ENCODE assay signal across 11 mouse cellular contexts in the genomic region with DNA sequence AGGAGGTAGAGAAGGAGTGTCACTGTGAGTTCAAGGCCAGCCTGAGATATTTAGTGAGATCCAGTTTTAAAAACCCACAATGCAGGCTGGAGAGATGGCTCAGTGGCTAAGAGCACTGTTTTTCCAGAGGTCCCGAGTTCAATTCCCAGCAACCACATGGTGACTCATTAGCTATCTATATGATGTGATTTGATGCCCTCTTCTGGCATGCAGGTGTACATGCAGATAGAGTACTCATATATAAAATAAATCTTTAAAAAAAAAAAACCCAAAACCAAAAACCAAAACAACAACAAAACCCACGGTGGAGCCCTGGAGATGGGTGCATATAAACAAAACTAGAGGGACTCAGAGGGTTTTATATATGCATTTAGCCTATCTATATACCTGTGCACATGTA. TPM values are rescaled to one million over a fixed set of nuclear protein-coding genes. Genes with fewer than 3 reads are reported as not detected.
A peak's percentile ranks its signal among the peaks of the same experiment; 100 is the strongest.
DNase-seq lines count a peak whose midpoint lies in the region; ATAC-seq and TF ChIP-seq lines count a peak whose summit lies in the region.
"Had no signal": no experiment of that assay in that cellular context is flagged by ENCODE, and none has a peak within 500 bp of the region (broad histone marks: within the 10 kb centered on the region; RNA-seq: fewer than 3 reads in every experiment).

No protein-coding gene starts in this region.

- H3K27ac ChIP-seq in forebrain, embryonic 15.5 days (replicated peaks): no peak overlapping the region
- H3K27ac ChIP-seq in forebrain, embryonic 14.5 days (ENCODE audit: low read depth, low read length): no peak overlapping the region
- H3K27ac ChIP-seq in lung, embryonic 14.5 days (ENCODE audit: low read depth): no peak overlapping the region
- no peak overlapping the region for H3K27ac ChIP-seq in hindbrain, embryonic 15.5 days (replicated peaks)
- H3K27ac ChIP-seq in neural tube, embryonic 15.5 days (replicated peaks): no peak overlapping the region
- H3K27ac ChIP-seq: stomach, embryonic 15.5 days had no signal

- H3K27me3 ChIP-seq in forebrain, embryonic 15.5 days: no peaks in the 10 kb centered on the region
- H3K27me3 ChIP-seq in forebrain, embryonic 14.5 days (replicated peaks; ENCODE audit: control insufficient read depth, insufficient read depth, low read length): no peaks in the 10 kb centered on the region
- H3K27me3 ChIP-seq in lung, embryonic 14.5 days (ENCODE audit: insufficient read depth, low read length): no peaks in the 10 kb centered on the region
- no peaks in the 10 kb centered on the region for H3K27me3 ChIP-seq in hindbrain, embryonic 15.5 days
- no peaks in the 10 kb centered on the region for H3K27me3 ChIP-seq in neural tube, embryonic 15.5 days (replicated peaks)
- H3K27me3 ChIP-seq: stomach, embryonic 15.5 days had no signal

- 86% methylated on average over 2 of the region's 2 CpGs for WGBS in forebrain, embryonic 15.5 days
- WGBS in forebrain, embryonic 14.5 days: 87% methylated on average over 2 of the region's 2 CpGs
- 70% methylated on average over 2 of the region's 2 CpGs for WGBS in lung, embryonic 14.5 days
- 84% methylated on average over 2 of the region's 2 CpGs for WGBS in hindbrain, embryonic 15.5 days
- 79% methylated on average over 2 of the region's 2 CpGs for WGBS in neural tube, embryonic 15.5 days

- no peak for ATAC-seq in forebrain, embryonic 15.5 days (replicated peaks)
- ATAC-seq in forebrain, embryonic 14.5 days: no peak
- no peak for ATAC-seq in lung, embryonic 14.5 days (ENCODE audit: insufficient read depth)
- ATAC-seq in hindbrain, embryonic 15.5 days (ENCODE audit: low FRiP score, low read depth): no peak
- ATAC-seq in neural tube, embryonic 15.5 days (ENCODE audit: low FRiP score): no peak

- H3K9me3 ChIP-seq in forebrain, embryonic 15.5 days: no peaks in the 10 kb centered on the region
- no peaks in the 10 kb centered on the region for H3K9me3 ChIP-seq in forebrain, embryonic 14.5 days (replicated peaks; ENCODE audit: control insufficient read depth, low read length)
- no peaks in the 10 kb centered on the region for H3K9me3 ChIP-seq in lung, embryonic 14.5 days (ENCODE audit: low read depth, low read length)
- no peaks in the 10 kb centered on the region for H3K9me3 ChIP-seq in hindbrain, embryonic 15.5 days
- H3K9me3 ChIP-seq in neural tube, embryonic 15.5 days (replicated peaks): no peaks in the 10 kb centered on the region
- H3K9me3 ChIP-seq: stomach, embryonic 15.5 days had no signal

- peaks cover 34% of the 10 kb centered on the region for H3K4me1 ChIP-seq in forebrain, embryonic 15.5 days
- peaks cover 11% of the 10 kb centered on the region for H3K4me1 ChIP-seq in forebrain, embryonic 14.5 days (ENCODE audit: control insufficient read depth, insufficient read depth, low read length)
- H3K4me1 ChIP-seq in lung, embryonic 14.5 days (ENCODE audit: insufficient read depth): peaks cover 5% of the 10 kb centered on the region; the same call in 1 of the 2 replicates
- peaks cover 21% of the 10 kb centered on the region for H3K4me1 ChIP-seq in hindbrain, embryonic 15.5 days (replicated peaks)
- H3K4me1 ChIP-seq in neural tube, embryonic 15.5 days: peaks cover 35% of the 10 kb centered on the region

- peak; percentile 31 for TF ChIP-seq CTCF in lung, embryonic 14.5 days (IDR thresholded peaks at IDR 0.05; ENCODE audit: low read depth)

- H3K4me3 ChIP-seq in forebrain, embryonic 15.5 days: no peak overlapping the region
- no peak overlapping the region for H3K4me3 ChIP-seq in forebrain, embryonic 14.5 days (ENCODE audit: low read depth, low read length)
- H3K4me3 ChIP-seq in lung, embryonic 14.5 days (ENCODE audit: low read depth, low read length): no peak overlapping the region
- no peak overlapping the region for H3K4me3 ChIP-seq in hindbrain, embryonic 15.5 days
- H3K4me3 ChIP-seq in neural tube, embryonic 15.5 days (replicated peaks): no peak overlapping the region
- H3K4me3 ChIP-seq: stomach, embryonic 15.5 days had no signal

- no peak overlapping the region for H3K9ac ChIP-seq in forebrain, embryonic 15.5 days (replicated peaks)
- no peak overlapping the region for H3K9ac ChIP-seq in forebrain, embryonic 14.5 days (ENCODE audit: low read length)
- H3K9ac ChIP-seq in lung, embryonic 14.5 days: no peak overlapping the region
- H3K9ac ChIP-seq in hindbrain, embryonic 15.5 days: peak overlapping the region; percentile 25; the same call in 1 of the 2 replicates
- H3K9ac ChIP-seq in neural tube, embryonic 15.5 days (replicated peaks): no peak overlapping the region
- H3K9ac ChIP-seq: stomach, embryonic 15.5 days had no signal

- peaks cover 52% of the 10 kb centered on the region for H3K36me3 ChIP-seq in forebrain, embryonic 15.5 days
- peaks cover 64% of the 10 kb centered on the region for H3K36me3 ChIP-seq in forebrain, embryonic 14.5 days (ENCODE audit: control insufficient read depth, insufficient read depth, low read length)
- peaks cover 66% of the 10 kb centered on the region for H3K36me3 ChIP-seq in lung, embryonic 14.5 days (ENCODE audit: insufficient read depth)
- H3K36me3 ChIP-seq in hindbrain, embryonic 15.5 days: peaks cover 49% of the 10 kb centered on the region
- H3K36me3 ChIP-seq in neural tube, embryonic 15.5 days: peaks cover 46% of the 10 kb centered on the region

- no peak for DNase-seq in forebrain, embryonic 14.5 days (ENCODE audit: low spot score)
- no peak for DNase-seq in lung, embryonic 14.5 days
- no peak for DNase-seq in lung, postnatal 14 days
- no peak for DNase-seq in urinary bladder, adult 2 months (ENCODE audit: low spot score)
- DNase-seq in kidney, postnatal 14 days: no peak
- DNase-seq: cerebellum, adult 2 months; heart, adult 18-20 months had no signal

- H3K4me2 ChIP-seq in forebrain, embryonic 15.5 days (replicated peaks): 0 out of 2 replicates have a peak overlapping the region, but pooled peaks have one; percentile 76
- H3K4me2 ChIP-seq in forebrain, embryonic 14.5 days (ENCODE audit: low read length): no peak overlapping the region
- H3K4me2 ChIP-seq in lung, embryonic 14.5 days: no peak overlapping the region
- H3K4me2 ChIP-seq in hindbrain, embryonic 15.5 days: peak overlapping the region; percentile 73; the same call in 1 of the 2 replicates
- peak overlapping the region; percentile 89; the same call in 1 of the 2 replicates for H3K4me2 ChIP-seq in neural tube, embryonic 15.5 days
- H3K4me2 ChIP-seq: stomach, embryonic 15.5 days had no signal

RNA-seq across cellular contexts. Expression of a gene that starts 2.3 kb away (rescaled TPM):
- polyA plus RNA-seq in forebrain, embryonic 15.5 days (2015; fragmentation: Nextera tagmentation; extraction: Ambion mirVana): 421 and 435 TPM in 2 replicates
- polyA plus RNA-seq in forebrain, embryonic 14.5 days (2014; fragmentation: Nextera tagmentation; extraction: Ambion mirVana): 313 and 439 TPM in 2 replicates
- 72.2 and 77.9 TPM in 2 replicates for polyA plus RNA-seq in lung, embryonic 14.5 days (2014; fragmentation: Nextera tagmentation; extraction: Ambion mirVana)
- 343 and 422 TPM in 2 replicates for polyA plus RNA-seq in hindbrain, embryonic 15.5 days (2015; fragmentation: Nextera tagmentation; extraction: Ambion mirVana)
- polyA plus RNA-seq in neural tube, embryonic 15.5 days (2015; fragmentation: Nextera tagmentation; extraction: Ambion mirVana): 259 and 319 TPM in 2 replicates
- polyA plus RNA-seq in urinary bladder, adult 2 months (2012; rRNA removed): 45.9 and 58.8 TPM in 2 replicates

RNA-seq across cellular contexts. Expression of a gene that starts 8.6 kb away (rescaled TPM):
- 53.1 and 54.1 TPM in 2 replicates for polyA plus RNA-seq in forebrain, embryonic 15.5 days (2015; fragmentation: Nextera tagmentation; extraction: Ambion mirVana)
- 58.4 and 68.8 TPM in 2 replicates for polyA plus RNA-seq in forebrain, embryonic 14.5 days (2014; fragmentation: Nextera tagmentation; extraction: Ambion mirVana)
- polyA plus RNA-seq in lung, embryonic 14.5 days (2014; fragmentation: Nextera tagmentation; extraction: Ambion mirVana): 84.5 and 89.1 TPM in 2 replicates
- 57.0 and 59.1 TPM in 2 replicates for polyA plus RNA-seq in hindbrain, embryonic 15.5 days (2015; fragmentation: Nextera tagmentation; extraction: Ambion mirVana)
- 67.1 and 73.6 TPM in 2 replicates for polyA plus RNA-seq in neural tube, embryonic 15.5 days (2015; fragmentation: Nextera tagmentation; extraction: Ambion mirVana)
- polyA plus RNA-seq in urinary bladder, adult 2 months (2012; rRNA removed): 77.9 and 90.8 TPM in 2 replicates

RNA-seq across cellular contexts. Expression of a gene that starts 8.6 kb away (rescaled TPM):
- polyA plus RNA-seq in forebrain, embryonic 15.5 days (2015; fragmentation: Nextera tagmentation; extraction: Ambion mirVana): 51.5 and 53.9 TPM in 2 replicates
- 34.9 and 44.5 TPM in 2 replicates for polyA plus RNA-seq in forebrain, embryonic 14.5 days (2014; fragmentation: Nextera tagmentation; extraction: Ambion mirVana)
- 36.3 and 38.5 TPM in 2 replicates for polyA plus RNA-seq in lung, embryonic 14.5 days (2014; fragmentation: Nextera tagmentation; extraction: Ambion mirVana)
- polyA plus RNA-seq in hindbrain, embryonic 15.5 days (2015; fragmentation: Nextera tagmentation; extraction: Ambion mirVana): 41.1 and 43.0 TPM in 2 replicates
- 36.7 and 40.8 TPM in 2 replicates for polyA plus RNA-seq in neural tube, embryonic 15.5 days (2015; fragmentation: Nextera tagmentation; extraction: Ambion mirVana)
- 25.8 and 26.0 TPM in 2 replicates for polyA plus RNA-seq in urinary bladder, adult 2 months (2012; rRNA removed)

RNA-seq across cellular contexts. Expression of a gene that starts 10.4 kb away (rescaled TPM):
- polyA plus RNA-seq in forebrain, embryonic 15.5 days (2015; fragmentation: Nextera tagmentation; extraction: Ambion mirVana): 37.9 and 41.5 TPM in 2 replicates
- 30.4 and 34.3 TPM in 2 replicates for polyA plus RNA-seq in forebrain, embryonic 14.5 days (2014; fragmentation: Nextera tagmentation; extraction: Ambion mirVana)
- 21.0 and 25.4 TPM in 2 replicates for polyA plus RNA-seq in lung, embryonic 14.5 days (2014; fragmentation: Nextera tagmentation; extraction: Ambion mirVana)
- polyA plus RNA-seq in hindbrain, embryonic 15.5 days (2015; fragmentation: Nextera tagmentation; extraction: Ambion mirVana): 63.7 and 68.6 TPM in 2 replicates
- polyA plus RNA-seq in neural tube, embryonic 15.5 days (2015; fragmentation: Nextera tagmentation; extraction: Ambion mirVana): 59.2 and 75.2 TPM in 2 replicates
- polyA plus RNA-seq in urinary bladder, adult 2 months (2012; rRNA removed): 29.6 and 35.9 TPM in 2 replicates

RNA-seq across cellular contexts. Expression of a gene that starts 28.0 kb away (rescaled TPM):
- polyA plus RNA-seq in forebrain, embryonic 15.5 days (2015; fragmentation: Nextera tagmentation; extraction: Ambion mirVana): 36.3 and 38.0 TPM in 2 replicates
- polyA plus RNA-seq in forebrain, embryonic 14.5 days (2014; fragmentation: Nextera tagmentation; extraction: Ambion mirVana): 29.3 and 31.8 TPM in 2 replicates
- polyA plus RNA-seq in lung, embryonic 14.5 days (2014; fragmentation: Nextera tagmentation; extraction: Ambion mirVana): 40.8 and 42.9 TPM in 2 replicates
- polyA plus RNA-seq in hindbrain, embryonic 15.5 days (2015; fragmentation: Nextera tagmentation; extraction: Ambion mirVana): 30.8 and 32.4 TPM in 2 replicates
- polyA plus RNA-seq in neural tube, embryonic 15.5 days (2015; fragmentation: Nextera tagmentation; extraction: Ambion mirVana): 26.8 and 30.5 TPM in 2 replicates
- 53.4 and 57.7 TPM in 2 replicates for polyA plus RNA-seq in urinary bladder, adult 2 months (2012; rRNA removed)

Comparison
In these comparisons a context has a peak if more than half of its experiments do, and no peak if none do; other contexts are left out.
1. H3K4me2 ChIP-seq: peak in forebrain, embryonic 15.5 days (single experiment), hindbrain, embryonic 15.5 days (single experiment) and neural tube, embryonic 15.5 days (single experiment); none in forebrain, embryonic 14.5 days (single experiment) and lung, embryonic 14.5 days (single experiment).